Mouse (Mus musculus) lung, postnatal 25 days (tissue): ENCODE results near the gene Cgn.

Experiments used
- DNase-seq: peaks from one replicate; pipeline ENCODE4 v3.0.0; 2022; ENCODE audit warnings: low spot score

Gene Cgn

DNA sequence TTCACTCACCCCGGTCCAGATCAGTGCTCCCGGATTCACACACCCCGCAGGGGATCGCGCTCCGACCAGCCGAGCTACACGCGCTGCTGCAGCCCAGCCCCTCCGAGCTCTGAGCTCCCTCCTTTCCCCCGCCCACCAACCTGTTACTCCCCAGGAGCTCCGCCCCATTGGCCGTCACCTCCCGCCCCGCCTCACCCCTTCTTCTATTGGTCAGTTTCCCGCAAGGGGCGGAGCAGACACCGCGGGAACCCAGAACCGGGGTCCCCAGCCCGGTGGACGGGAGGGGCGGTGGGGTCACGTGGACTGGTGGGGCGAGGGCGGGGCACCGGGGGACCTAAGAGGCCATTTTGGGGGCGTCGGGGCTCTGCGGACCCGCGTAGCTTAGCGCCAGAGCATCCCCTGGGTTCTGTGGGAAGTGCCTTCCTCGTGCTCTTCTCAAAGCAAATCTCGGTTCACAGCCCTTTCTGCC, at the start of gene Cgn:
Gene Cgn, minus strand, starts transcription at position 126 of the 469 bp plus-strand sequence.
- peak; percentile 94 for DNase-seq

DNA sequence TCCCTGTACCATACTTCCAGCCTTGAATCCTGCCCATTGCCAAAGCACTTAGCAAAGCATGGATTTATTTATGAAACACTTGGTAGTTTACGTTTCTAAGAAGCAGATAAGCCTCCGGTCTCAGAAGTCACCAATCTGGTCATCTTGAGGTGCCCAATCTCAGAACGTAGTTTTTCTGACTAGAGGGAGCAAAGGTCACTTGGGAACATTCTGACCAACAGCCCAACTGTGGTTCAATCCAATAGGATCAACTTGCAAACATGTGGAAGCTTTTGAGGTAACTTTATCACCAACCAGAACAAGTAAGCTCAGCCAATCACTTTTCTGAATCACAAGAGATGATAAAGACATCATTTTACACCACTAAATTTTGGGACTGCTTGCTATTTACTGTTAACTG, 49.1 kb upstream of the Cgn start:
- no peak for DNase-seq

DNA sequence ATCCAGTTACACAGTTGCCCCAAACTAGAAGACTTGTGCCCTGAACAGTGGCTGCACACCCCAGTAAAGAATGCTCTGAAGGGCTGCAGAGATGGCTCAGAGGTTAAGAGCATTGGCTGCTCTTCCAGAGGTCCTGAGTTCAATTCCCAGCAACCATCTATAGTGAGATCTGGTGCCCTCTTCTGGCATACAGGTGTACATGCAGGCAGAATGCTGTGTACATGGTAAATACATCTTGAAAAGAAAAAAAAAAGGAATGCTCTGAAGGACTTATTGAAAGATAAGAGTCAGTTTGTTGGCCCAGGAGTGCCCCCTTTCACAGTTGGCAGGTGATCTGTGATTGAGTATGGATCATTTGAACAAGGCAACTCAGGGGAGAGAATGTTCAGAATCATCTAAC, 47.1 kb upstream of the Cgn start:
- no peak for DNase-seq

GRCm38 (mm10) chr3:94832701-94833100, 46.4 kb upstream of the Cgn start:
- DNase-seq = no peak

DNA sequence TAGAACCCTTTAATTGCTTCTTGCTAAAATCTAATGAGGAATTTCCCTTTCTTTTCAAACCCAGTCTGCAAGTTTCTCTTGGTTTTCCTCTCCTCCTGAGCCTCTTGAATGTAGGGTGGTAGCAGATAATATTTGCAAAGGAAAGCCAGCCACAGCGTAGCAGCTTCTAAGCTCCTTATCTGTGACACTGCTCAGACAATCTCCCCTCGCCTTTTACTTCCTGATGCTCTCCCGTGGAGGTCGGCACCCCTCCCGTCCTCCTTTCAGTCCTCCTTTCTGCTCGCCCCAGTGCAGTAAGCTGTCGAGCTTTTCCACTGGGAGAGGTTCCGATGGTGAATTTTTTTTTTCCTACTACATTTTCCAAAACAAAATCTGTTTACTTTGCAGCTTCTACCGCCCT, 45.8 kb upstream of the Cgn start:
- DNase-seq = no peak

DNA sequence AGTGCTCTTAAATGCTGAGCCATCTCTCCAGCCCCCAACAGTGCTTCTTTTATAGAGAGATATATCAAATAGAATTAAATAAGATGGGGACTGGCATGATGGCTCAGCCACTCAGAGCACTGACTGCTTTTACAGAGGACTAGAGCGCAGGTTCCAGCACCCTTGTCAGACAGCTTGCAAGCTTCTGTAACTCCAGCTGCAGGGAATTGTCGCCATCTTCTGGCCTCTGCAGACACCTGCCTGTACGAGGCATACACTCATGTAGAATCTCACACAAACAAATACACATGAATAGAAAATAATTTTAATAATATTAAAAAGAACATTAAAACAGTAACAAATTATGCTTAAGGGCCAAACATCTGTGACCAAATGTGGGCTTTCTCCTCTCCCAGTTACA, 37.8 kb upstream of the Cgn start:
- no peak for DNase-seq

DNA sequence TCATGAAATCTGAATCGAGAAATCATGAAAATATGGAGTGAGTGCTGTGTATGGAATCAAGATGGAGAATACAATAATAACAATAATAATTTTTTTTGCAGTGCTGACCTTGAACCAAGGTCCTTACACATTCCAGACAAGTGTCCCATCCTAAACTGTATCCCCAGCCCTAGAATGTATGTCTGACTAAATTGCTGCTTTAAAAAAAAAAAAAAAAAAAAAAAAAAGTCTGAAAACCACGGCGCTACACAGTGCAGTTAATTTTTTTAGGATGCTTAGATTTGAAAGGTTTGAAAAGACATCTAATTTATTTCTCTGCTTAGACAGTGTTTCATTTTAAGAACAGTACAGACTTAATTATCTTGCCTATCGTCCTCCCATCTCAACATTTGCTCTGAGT, 35.8 kb upstream of the Cgn start:
- no peak for DNase-seq

DNA sequence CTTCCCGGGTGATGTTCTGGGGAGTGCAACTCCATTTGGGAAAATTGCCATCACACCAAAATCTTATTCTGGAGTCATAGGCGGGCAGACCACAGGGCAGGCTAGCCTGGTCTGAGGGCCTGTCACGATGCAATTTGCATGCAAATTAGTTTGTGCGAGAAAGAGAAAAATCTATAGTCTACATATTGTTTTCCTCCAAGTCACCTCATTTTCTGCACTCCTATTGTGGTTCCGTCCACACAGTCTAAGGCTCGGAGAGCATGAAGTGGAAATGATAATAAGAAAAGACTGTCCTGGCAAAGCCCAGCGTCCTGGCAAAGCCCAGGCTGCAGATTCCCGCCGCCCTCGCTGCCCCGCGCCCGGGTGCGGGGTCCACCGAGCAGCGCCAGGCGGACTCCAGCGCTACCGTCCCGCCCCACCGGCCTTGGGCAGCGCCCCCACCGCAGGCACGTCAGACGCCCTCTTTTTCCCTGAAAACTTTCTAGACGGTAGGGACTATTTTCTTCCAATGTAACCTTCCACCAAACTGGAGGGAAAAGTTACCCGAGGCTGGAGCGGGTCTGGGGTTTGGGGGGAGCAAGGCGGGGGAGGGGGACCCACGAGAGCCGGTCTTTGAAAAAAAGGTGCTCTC, 34.8 kb upstream of the Cgn start:
- peak; percentile 44 for DNase-seq

DNA sequence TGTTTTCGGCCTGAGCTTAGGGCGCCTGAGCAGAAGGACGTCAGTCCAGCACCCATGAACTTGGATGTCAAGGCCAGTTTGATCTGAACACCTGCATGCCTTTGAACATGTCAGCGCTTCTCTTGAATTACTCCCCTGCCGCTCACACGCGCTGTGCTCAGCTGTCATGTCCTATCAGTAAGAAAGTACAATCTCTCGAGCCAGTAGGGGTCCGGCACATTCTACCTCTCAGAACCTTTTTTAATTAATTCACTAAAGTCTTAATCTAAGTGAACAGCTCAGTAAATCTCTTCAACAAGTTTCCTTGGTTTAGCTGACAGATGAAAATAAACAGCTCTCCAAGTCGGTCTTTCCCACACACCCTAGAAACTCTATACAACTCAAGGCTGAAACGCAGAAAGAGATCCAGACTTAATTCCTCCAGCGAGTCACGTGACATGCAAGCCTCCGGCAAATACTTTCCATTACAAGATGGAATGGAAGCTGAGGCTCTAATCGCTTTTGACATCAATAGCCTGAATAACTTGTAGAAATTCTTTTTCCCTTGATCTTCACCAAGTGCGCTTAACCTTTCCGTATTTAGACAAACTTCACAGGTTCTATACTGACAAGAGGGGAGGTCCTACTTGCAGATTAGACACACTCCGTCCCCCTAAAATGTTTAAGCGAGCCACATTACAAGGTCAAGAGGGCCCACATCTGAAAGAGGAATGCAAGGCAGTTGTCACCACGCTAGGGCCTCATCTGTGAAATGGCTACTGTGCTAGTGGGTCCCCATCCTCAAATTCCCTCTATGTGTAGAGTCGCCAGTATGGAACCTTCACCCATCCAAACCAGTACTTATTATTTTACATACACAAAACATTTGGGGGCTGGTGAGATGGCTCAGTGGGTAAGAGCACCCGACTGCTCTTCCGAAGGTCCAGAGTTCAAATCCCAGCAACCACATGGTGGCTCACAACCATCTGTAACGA, 33.4 kb upstream of the Cgn start:
- DNase-seq = no peak

GRCm38 (mm10) chr3:94817731-94818130, 31.4 kb upstream of the Cgn start:
- no peak for DNase-seq

DNA sequence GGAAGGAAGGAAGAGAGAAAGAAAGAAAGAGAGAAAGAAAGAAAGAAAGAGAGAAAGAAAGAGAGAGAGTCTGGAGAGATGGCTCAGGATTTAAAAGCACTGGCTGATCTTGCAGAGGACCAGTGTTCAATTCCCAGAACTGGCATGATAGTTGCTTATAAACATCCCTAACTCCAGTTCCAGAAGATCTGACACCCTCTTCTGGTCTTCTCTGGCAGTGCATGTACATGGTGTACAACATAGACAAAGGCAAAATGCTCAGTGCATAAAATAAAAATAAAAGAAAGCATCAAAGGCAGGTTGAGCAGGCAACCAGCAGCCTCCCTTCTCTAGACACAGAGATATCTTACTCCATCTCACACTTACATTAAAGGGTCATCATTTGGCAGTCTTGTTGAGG, 29.3 kb upstream of the Cgn start:
- no peak for DNase-seq

- DNase-seq = no peak
Observed at GRCm38 (mm10) chr3:94814663-94815062, 28.4 kb upstream of the Cgn start.

DNA sequence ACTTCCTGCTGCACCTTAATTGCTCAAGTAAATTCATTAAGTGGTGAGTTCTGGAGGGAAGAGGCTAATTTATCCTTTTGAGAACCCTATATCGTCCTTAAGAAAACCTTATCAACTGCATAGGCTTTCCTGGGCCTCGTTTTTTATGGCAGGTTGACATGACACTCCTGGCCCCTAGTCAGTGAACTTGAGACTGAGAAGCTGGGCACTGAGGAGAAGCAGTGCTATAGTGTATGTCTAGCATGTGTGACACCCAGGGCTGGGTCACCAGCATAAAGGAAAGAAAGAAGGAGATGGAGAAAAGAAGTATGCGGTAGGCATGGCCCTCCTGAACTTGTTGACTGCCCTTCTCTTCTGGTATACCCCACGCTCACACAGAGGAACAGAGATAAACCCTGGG, 27.8 kb upstream of the Cgn start:
- no peak for DNase-seq

DNA sequence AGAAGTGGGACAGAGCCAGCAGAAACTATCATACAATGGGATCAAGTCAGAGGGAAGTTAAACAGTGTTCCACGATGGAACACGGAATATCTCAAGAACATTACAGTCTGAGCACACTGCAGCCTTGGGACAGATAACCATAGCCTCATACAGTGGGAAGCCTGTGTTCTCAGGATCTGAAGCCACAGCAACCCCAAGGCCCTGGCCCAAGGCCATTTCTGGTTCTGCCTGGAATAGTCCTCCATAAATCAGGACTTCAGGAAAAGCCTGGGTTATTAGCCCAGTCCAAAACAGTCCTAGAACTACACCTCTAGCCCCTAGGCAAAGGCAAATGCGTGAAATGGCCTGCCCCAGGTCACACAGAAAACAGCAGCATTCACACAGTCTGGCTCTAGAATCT, 27.4 kb upstream of the Cgn start:
- DNase-seq = no peak

GRCm38 (mm10) chr3:94811628-94812027, 25.3 kb upstream of the Cgn start:
- DNase-seq = no peak

- no peak for DNase-seq
Observed at GRCm38 (mm10) chr3:94808296-94808695, 22.0 kb upstream of the Cgn start.

GRCm38 (mm10) chr3:94804976-94805375, 18.7 kb upstream of the Cgn start:
- DNase-seq = no peak

DNA sequence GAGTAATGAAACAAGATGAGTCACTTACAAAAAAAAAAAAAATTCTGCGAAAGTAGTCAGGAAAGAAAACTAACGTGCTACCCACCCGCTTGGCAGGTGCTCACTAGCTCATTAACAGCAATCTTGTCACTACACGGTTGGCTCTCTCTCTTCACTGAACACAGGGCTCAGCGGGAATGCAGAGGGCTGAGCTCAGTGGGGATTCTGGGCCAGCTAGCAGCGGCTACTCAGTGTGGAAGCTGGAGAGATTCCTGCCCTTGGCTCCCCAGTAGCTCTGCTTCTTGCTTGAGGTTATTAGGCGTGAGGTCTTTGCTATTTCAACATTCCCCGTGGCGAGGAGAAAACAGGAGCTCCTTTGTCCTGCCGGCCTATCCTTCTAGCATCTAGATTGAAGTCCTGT, 17.9 kb upstream of the Cgn start:
- DNase-seq = no peak

- no peak for DNase-seq
Observed at GRCm38 (mm10) chr3:94796181-94796580, 9.9 kb upstream of the Cgn start.

GRCm38 (mm10) chr3:94795596-94796140, 9.4 kb upstream of the Cgn start:
- DNase-seq = no peak

DNA sequence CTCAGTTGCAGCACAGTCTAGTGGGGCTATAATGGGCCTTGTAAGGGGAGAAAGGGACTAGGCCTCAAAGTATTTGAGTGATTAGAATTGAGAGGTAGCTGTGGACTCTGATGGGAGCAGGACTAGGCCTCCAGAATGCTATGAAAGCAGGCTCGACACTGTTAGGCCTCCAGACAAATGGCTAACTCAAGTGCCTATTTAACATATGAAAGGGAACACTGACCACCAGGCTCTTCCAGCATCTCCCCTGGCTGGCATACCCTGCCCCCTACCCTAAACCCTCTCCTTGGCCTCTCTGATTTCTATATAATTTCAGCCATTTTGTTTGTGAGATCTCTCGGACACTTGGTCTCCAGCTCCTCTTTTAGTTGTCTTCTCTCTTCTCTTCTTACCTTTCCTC, 8.1 kb upstream of the Cgn start:
- no peak for DNase-seq

GRCm38 (mm10) chr3:94793672-94794071, 7.4 kb upstream of the Cgn start:
- DNase-seq = no peak

DNA sequence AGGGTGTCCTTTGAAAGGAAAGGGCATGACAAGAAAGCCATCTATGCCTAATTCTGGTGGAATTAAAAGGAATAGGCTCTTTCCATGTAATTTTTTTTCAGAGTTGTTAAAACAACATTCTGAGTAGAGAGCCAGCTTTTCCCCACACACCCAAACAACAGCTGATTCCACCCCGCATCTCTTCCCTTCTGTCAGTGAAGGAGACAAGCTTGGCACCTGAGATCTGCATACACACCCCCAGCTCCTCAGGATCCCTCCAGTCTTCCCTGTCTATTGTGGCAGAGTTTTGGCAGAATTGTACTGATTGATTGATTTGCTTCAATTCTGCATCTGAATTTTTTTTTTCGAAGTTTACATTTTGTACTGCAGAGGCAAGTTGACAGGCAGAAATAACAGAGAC, 6.0 kb upstream of the Cgn start:
- no peak for DNase-seq
